Mouse (Mus musculus) adipose tissue, adult 10 weeks (tissue): ENCODE results near the gene Prss2. TPM values are rescaled to one million over a fixed set of nuclear protein-coding genes. Genes with fewer than 3 reads are reported as not detected.

ENCODE experiments used
- polyA plus RNA-seq: library from polyadenylated mRNA; stranded (reverse); fragments of 350-450 nt; fragmentation: Illumina TruSeq; extraction: RNeasy Lipid Tissue Mini Kit (QIAGEN cat#74804); gene quantifications from one replicate; pipeline ENCODE4 v1.2.3, GENCODE M21; 2014; ENCODE audit warnings: low read depth, low replicate concordance

Prss2 gene
- polyA plus RNA-seq: not detected

DNA sequence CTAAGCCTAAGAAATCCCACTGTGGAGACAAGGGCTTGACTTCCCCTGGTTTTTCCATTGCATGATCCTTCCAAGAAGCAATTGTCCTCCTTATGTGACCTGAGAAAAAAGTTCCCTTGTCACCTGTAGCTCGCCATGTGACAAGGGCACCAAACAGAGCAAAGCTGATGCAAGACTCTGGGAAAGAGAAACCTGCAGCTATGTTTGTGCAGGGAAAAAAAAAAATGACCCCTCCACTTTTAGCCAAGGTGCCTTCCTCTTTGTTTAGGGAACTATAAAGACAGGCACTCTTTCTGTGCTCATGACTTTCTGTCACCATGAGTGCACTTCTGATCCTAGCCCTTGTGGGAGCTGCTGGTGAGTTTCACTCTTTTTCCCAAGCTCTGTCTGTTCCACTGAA is at the start of gene Prss2:
Gene Prss2 (plus strand): TSS at position 301 of the 400 bp plus-strand sequence.

Other genes with a start within 250 kb of the Prss2 start
- 0.55 TPM for gene Try4, start 219.5 kb upstream of the Prss2 start, polyA plus RNA-seq
- gene Try5, start 204.9 kb upstream of the Prss2 start, polyA plus RNA-seq: not detected
- gene Try10, start 167.7 kb upstream of the Prss2 start, polyA plus RNA-seq: not detected
- not detected for gene Prss3, start 144.1 kb upstream of the Prss2 start, polyA plus RNA-seq
- gene Gm5771, start 129.4 kb upstream of the Prss2 start, polyA plus RNA-seq: not detected
- gene Gm10334, start 75.6 kb upstream of the Prss2 start, polyA plus RNA-seq: not detected
- gene Prss1, start 62.9 kb upstream of the Prss2 start, polyA plus RNA-seq: not detected
- 29.8 TPM for gene Ephb6, start 83.7 kb downstream of the Prss2 start, polyA plus RNA-seq
- gene Trpv6, start 114.6 kb downstream of the Prss2 start, polyA plus RNA-seq: 27.6 TPM
- not detected for gene Trpv5, start 159.0 kb downstream of the Prss2 start, polyA plus RNA-seq
- gene Llcfc1, start 162.6 kb downstream of the Prss2 start, polyA plus RNA-seq: 11.7 TPM
- gene Kel, start 182.6 kb downstream of the Prss2 start, polyA plus RNA-seq: not detected